Mouse (Mus musculus): Measurements from ENCODE around the gene Camta1. TPM values are rescaled to one million over a fixed set of nuclear protein-coding genes. Genes with fewer than 3 reads are reported as not detected.

The Camta1 gene
- total and polyA plus RNA-seq, 2 experiments: 2.7 to 6.1 TPM

DNA sequence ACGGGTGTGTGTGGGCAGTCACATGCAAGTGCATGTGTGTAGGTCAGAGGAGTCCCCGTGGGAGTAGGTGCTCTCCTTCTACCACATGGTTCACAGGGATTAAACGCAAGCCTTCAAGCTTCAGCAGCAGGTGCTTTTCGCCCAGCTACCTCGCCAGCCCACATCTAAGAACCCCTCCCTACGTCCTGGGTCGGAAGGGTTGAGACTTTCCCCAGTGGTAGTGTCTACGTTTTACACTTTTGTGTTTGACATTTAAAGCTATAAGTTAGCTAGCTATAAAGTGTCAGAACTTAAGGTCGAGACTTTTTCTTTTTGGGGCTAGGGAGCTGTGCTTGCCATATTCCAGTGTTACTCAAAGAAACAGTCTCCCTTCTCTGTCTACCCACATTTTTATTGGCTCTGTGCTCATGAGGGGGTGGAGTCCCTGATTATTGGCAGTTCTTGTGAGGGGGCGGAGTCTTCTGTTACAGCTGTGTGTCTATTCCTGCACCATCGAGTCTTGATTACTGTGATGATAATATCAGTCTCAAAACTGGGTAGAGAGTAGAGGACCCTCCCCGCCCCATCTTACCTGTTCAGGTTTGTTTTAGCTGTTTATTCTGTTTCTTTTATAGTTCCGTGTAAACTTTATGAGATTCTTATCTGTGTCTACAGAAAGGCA lies 921.6 kb downstream of the Camta1 start:
- no peak for DNase-seq (ENCODE audit: extremely low read depth, low read depth, low spot score)
- H3K27ac ChIP-seq (replicated peaks; ENCODE audit: insufficient read depth, low read depth, low read length): no peak overlapping the region
- H3K36me3 ChIP-seq (ENCODE audit: control insufficient read depth, insufficient read depth, low read length): no peaks in the 10 kb centered on the region
- no peaks in the 10 kb centered on the region for H3K27me3 ChIP-seq (ENCODE audit: control insufficient read depth, insufficient read depth, low read length)
- no peak overlapping the region for H3K9ac ChIP-seq (ENCODE audit: low read depth, low read length)
- H3K4me3 ChIP-seq (ENCODE audit: insufficient read depth, low read depth, low read length): no peak overlapping the region
- no peaks in the 10 kb centered on the region for H3K79me2 ChIP-seq (ENCODE audit: control insufficient read depth, insufficient read depth, low read length)
- TF ChIP-seq POLR2A (IDR thresholded peaks at IDR 0.05; ENCODE audit: extremely low read depth, insufficient read depth, low read length) (no peak), CTCF (IDR thresholded peaks at IDR 0.05; ENCODE audit: low read depth, low read length) (no peak)
- H3K4me1 ChIP-seq (ENCODE audit: control insufficient read depth, insufficient read depth, low read length): no peaks in the 10 kb centered on the region
- 75% methylated on average over 13 of the region's 13 CpGs for WGBS

DNA sequence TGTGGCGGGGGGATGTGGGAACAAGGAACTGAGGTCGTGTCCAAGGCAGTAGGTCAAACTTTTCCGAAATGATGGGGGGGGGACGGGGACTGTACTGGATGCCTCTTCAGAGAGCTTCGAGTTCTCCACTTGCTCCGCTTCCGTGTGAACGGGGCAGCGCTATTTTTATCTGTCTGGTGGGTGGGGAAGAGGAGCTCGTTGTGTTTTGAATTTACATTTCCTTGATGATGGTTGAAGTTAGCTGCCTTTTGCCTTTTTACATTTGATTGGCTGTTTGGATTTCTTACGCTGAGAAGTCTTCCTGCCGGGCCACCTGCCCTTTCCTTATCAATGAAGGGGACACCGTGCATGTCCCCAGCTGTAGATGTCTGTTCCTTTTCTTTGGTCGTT lies 923.6 kb downstream of the Camta1 start:
- Histone ChIP-seq H3K79me2 (ENCODE audit: control insufficient read depth, insufficient read depth, low read length) (no peaks in the 10 kb centered on the region), H3K4me3 (ENCODE audit: insufficient read depth, low read depth, low read length) (no peak overlapping the region), H3K4me1 (ENCODE audit: control insufficient read depth, insufficient read depth, low read length) (no peaks in the 10 kb centered on the region), H3K27me3 (ENCODE audit: control insufficient read depth, insufficient read depth, low read length) (no peaks in the 10 kb centered on the region), H3K9ac (ENCODE audit: low read depth, low read length) (no peak overlapping the region), H3K27ac (replicated peaks; ENCODE audit: insufficient read depth, low read depth, low read length) (no peak overlapping the region), H3K36me3 (ENCODE audit: control insufficient read depth, insufficient read depth, low read length) (no peaks in the 10 kb centered on the region)
- 42% methylated on average over 14 of the region's 14 CpGs for WGBS
- no peak for DNase-seq (ENCODE audit: extremely low read depth, low read depth, low spot score)
- TF ChIP-seq CTCF (IDR thresholded peaks at IDR 0.05; ENCODE audit: low read depth, low read length): no peak
- no peak for TF ChIP-seq POLR2A (IDR thresholded peaks at IDR 0.05; ENCODE audit: extremely low read depth, insufficient read depth, low read length)

- no peaks in the 10 kb centered on the region for H3K4me1 ChIP-seq (ENCODE audit: control insufficient read depth, insufficient read depth, low read length)
- H3K79me2 ChIP-seq (ENCODE audit: control insufficient read depth, insufficient read depth, low read length): no peaks in the 10 kb centered on the region
- no peak overlapping the region for H3K27ac ChIP-seq (replicated peaks; ENCODE audit: insufficient read depth, low read depth, low read length)
- no peak overlapping the region for H3K4me3 ChIP-seq (ENCODE audit: insufficient read depth, low read depth, low read length)
- no peaks in the 10 kb centered on the region for H3K27me3 ChIP-seq (ENCODE audit: control insufficient read depth, insufficient read depth, low read length)
- 79% methylated on average over 16 of the region's 16 CpGs for WGBS
- no peak overlapping the region for H3K9ac ChIP-seq (ENCODE audit: low read depth, low read length)
- no peak for DNase-seq (ENCODE audit: extremely low read depth, low read depth, low spot score)
- no peaks in the 10 kb centered on the region for H3K36me3 ChIP-seq (ENCODE audit: control insufficient read depth, insufficient read depth, low read length)
- TF ChIP-seq CTCF (IDR thresholded peaks at IDR 0.05; ENCODE audit: low read depth, low read length) (no peak), POLR2A (IDR thresholded peaks at IDR 0.05; ENCODE audit: extremely low read depth, insufficient read depth, low read length) (no peak)
These were observed 924.2 kb downstream of the Camta1 start for GRCm38 (mm10) chr4:150937293-150938062.

DNA sequence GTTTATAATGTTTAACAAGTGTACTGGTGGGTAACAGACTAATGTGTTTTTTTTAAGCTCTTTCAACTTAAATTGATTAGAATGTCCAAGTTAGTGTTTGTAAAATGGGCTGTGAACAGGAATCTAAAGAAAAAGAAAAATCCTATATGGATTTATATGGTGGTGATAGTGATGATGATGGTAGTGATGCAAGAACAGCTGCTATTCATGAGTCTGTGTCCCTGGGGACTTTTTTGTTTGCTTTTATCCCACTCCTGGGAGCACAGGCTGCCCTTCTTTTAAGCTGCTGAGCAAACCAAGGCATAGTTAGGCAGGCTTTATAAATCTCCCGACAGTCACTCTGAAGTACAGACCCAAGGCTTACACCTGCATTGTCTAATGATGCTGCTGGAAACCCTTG lies 928.2 kb downstream of the Camta1 start:
- Histone ChIP-seq H3K27ac (replicated peaks; ENCODE audit: insufficient read depth, low read depth, low read length) (no peak overlapping the region), H3K27me3 (ENCODE audit: control insufficient read depth, insufficient read depth, low read length) (no peaks in the 10 kb centered on the region), H3K4me1 (ENCODE audit: control insufficient read depth, insufficient read depth, low read length) (no peaks in the 10 kb centered on the region), H3K79me2 (ENCODE audit: control insufficient read depth, insufficient read depth, low read length) (no peaks in the 10 kb centered on the region), H3K4me3 (ENCODE audit: insufficient read depth, low read depth, low read length) (no peak overlapping the region), H3K9ac (ENCODE audit: low read depth, low read length) (no peak overlapping the region), H3K36me3 (ENCODE audit: control insufficient read depth, insufficient read depth, low read length) (no peaks in the 10 kb centered on the region)
- TF ChIP-seq CTCF (IDR thresholded peaks at IDR 0.05; ENCODE audit: low read depth, low read length) (no peak), POLR2A (IDR thresholded peaks at IDR 0.05; ENCODE audit: extremely low read depth, insufficient read depth, low read length) (no peak)
- WGBS: 75% methylated on average over 1 of the region's 1 CpGs
- DNase-seq (ENCODE audit: extremely low read depth, low read depth, low spot score): no peak

GRCm38 (mm10) chr4:150927789-150928188 lies 933.9 kb downstream of the Camta1 start:
- DNase-seq (ENCODE audit: extremely low read depth, low read depth, low spot score): no peak
- no peak overlapping the region for H3K27ac ChIP-seq (replicated peaks; ENCODE audit: insufficient read depth, low read depth, low read length)

More at GRCm38 (mm10) chr4:150927789-150928188, 933.9 kb downstream of the Camta1 start:
- no peak for TF ChIP-seq POLR2A (IDR thresholded peaks at IDR 0.05; ENCODE audit: extremely low read depth, insufficient read depth, low read length)
- no peak for TF ChIP-seq CTCF (IDR thresholded peaks at IDR 0.05; ENCODE audit: low read depth, low read length)
- H3K4me3 ChIP-seq (ENCODE audit: insufficient read depth, low read depth, low read length): no peak overlapping the region
- H3K4me1 ChIP-seq (ENCODE audit: control insufficient read depth, insufficient read depth, low read length): no peaks in the 10 kb centered on the region
- no peaks in the 10 kb centered on the region for H3K36me3 ChIP-seq (ENCODE audit: control insufficient read depth, insufficient read depth, low read length)
- H3K79me2 ChIP-seq (ENCODE audit: control insufficient read depth, insufficient read depth, low read length): no peaks in the 10 kb centered on the region
- WGBS: 55% methylated on average over 10 of the region's 10 CpGs
- no peaks in the 10 kb centered on the region for H3K27me3 ChIP-seq (ENCODE audit: control insufficient read depth, insufficient read depth, low read length)
- no peak overlapping the region for H3K9ac ChIP-seq (ENCODE audit: low read depth, low read length)

All from liver, adult 2 months (tissue).